Mouse (Mus musculus): ENCODE measurements around the gene Nynrin. TPM values are rescaled to one million over a fixed set of nuclear protein-coding genes. Genes with fewer than 3 reads are reported as not detected.

Nynrin gene
- polyA plus RNA-seq, 1 experiment = 6.2 TPM

Other genes with a start within 250 kb of the Nynrin start
- gene Rec8, start 236.0 kb upstream of the Nynrin start, polyA plus RNA-seq (2012; rRNA removed) = 2.8 and 3.3 TPM in 2 replicates
- 79.9 and 83.8 TPM in 2 replicates for gene Ipo4, start 218.1 kb upstream of the Nynrin start, polyA plus RNA-seq (2012; rRNA removed)
- 0.89 and 1.7 TPM in 2 replicates for gene Gm49378, start 216.1 kb upstream of the Nynrin start, polyA plus RNA-seq (2012; rRNA removed)
- gene Tm9sf1, start 210.2 kb upstream of the Nynrin start, polyA plus RNA-seq (2012; rRNA removed) = 46.6 and 47.0 TPM in 2 replicates
- 1.1 and 1.4 TPM in 2 replicates for gene Tssk4, start 203.8 kb upstream of the Nynrin start, polyA plus RNA-seq (2012; rRNA removed)
- gene Mdp1, start 193.5 kb upstream of the Nynrin start, polyA plus RNA-seq (2012; rRNA removed) = 37.0 and 42.4 TPM in 2 replicates
- gene Gmpr2, start 182.1 kb upstream of the Nynrin start, polyA plus RNA-seq (2012; rRNA removed) = 28.1 and 32.9 TPM in 2 replicates
- 250 and 278 TPM in 2 replicates for gene Nedd8, start 181.9 kb upstream of the Nynrin start, polyA plus RNA-seq (2012; rRNA removed)
- 19.2 and 22.9 TPM in 2 replicates for gene Tinf2, start 172.2 kb upstream of the Nynrin start, polyA plus RNA-seq (2012; rRNA removed)
- gene Tgm1, start 140.1 kb upstream of the Nynrin start, polyA plus RNA-seq (2012; rRNA removed) = 1.1 and 1.4 TPM in 2 replicates
- 25.9 and 34.6 TPM in 2 replicates for gene Rabggta, start 131.7 kb upstream of the Nynrin start, polyA plus RNA-seq (2012; rRNA removed)
- 75.5 and 83.1 TPM in 2 replicates for gene Dhrs1, start 108.3 kb upstream of the Nynrin start, polyA plus RNA-seq (2012; rRNA removed)
- 13.8 TPM in 2 replicates for gene Nop9, start 108.3 kb upstream of the Nynrin start, polyA plus RNA-seq (2012; rRNA removed)
- gene Cideb, start 95.6 kb upstream of the Nynrin start, polyA plus RNA-seq (2012; rRNA removed) = 0.18 and 0.25 TPM in 2 replicates
- gene Ltb4r2, start 92.6 kb upstream of the Nynrin start, polyA plus RNA-seq (2012; rRNA removed) = 0.06 TPM in 2 replicates
- gene Ltb4r1, start 88.0 kb upstream of the Nynrin start, polyA plus RNA-seq (2012; rRNA removed) = 1.6 and 1.7 TPM in 2 replicates
- 7.2 and 9.4 TPM in 2 replicates for gene Adcy4, start 69.9 kb upstream of the Nynrin start, polyA plus RNA-seq (2012; rRNA removed)
- gene Ripk3, start 65.1 kb upstream of the Nynrin start, polyA plus RNA-seq (2012; rRNA removed) = 7.0 and 8.9 TPM in 2 replicates
- gene Nfatc4, start 30.9 kb upstream of the Nynrin start, polyA plus RNA-seq (2012; rRNA removed) = 37.9 and 44.3 TPM in 2 replicates
- 0.22 and 0.45 TPM in 2 replicates for gene Cbln3, start 30.4 kb downstream of the Nynrin start, polyA plus RNA-seq (2012; rRNA removed)
- 26.2 and 26.8 TPM in 2 replicates for gene Khnyn, start 30.9 kb downstream of the Nynrin start, polyA plus RNA-seq (2012; rRNA removed)
- 54.6 and 63.6 TPM in 2 replicates for gene Sdr39u1, start 46.3 kb downstream of the Nynrin start, polyA plus RNA-seq (2012; rRNA removed)
- 8.6 and 9.9 TPM in 2 replicates for gene Cma1, start 90.7 kb downstream of the Nynrin start, polyA plus RNA-seq (2012; rRNA removed)
- 0.07 TPM in 1 of 2 replicates, not detected in the other for gene Cma2, start 97.0 kb downstream of the Nynrin start, polyA plus RNA-seq (2012; rRNA removed)
- not detected in 2 replicates for gene Mcpt1, start 164.0 kb downstream of the Nynrin start, polyA plus RNA-seq (2012; rRNA removed)
- not detected in 2 replicates for gene Mcpt9, start 176.5 kb downstream of the Nynrin start, polyA plus RNA-seq (2012; rRNA removed)
- gene Mcpt2, start 188.0 kb downstream of the Nynrin start, polyA plus RNA-seq (2012; rRNA removed) = 0.06 TPM in 1 of 2 replicates, not detected in the other
- 6.3 and 8.4 TPM in 2 replicates for gene Mcpt4, start 208.3 kb downstream of the Nynrin start, polyA plus RNA-seq (2012; rRNA removed)
- not detected in 2 replicates for gene Mcpt8, start 231.3 kb downstream of the Nynrin start, polyA plus RNA-seq (2012; rRNA removed)
- 0.08 TPM in 1 of 2 replicates, not detected in the other for gene Ctsg, start 248.6 kb downstream of the Nynrin start, polyA plus RNA-seq (2012; rRNA removed)

All from urinary bladder, adult 2 months (tissue).